Mouse (Mus musculus) MN1 (cell line): Measurements from ENCODE around the gene Dop1b.
"Not testable (repeated sequence)": the region's sequence is repeated elsewhere in the genome, so short reads cannot be mapped to it uniquely, and the experiment has no call there.

ENCODE experiments used
- DNase-seq: peaks from one replicate; pipeline ENCODE4 v3.0.0-alpha.2; 2016; ENCODE audit warnings: low spot score

Dop1b gene

GRCm38 (mm10) chr16:93797021-93797840, 85.5 kb downstream of the Dop1b start:
- no peak for DNase-seq

DNA sequence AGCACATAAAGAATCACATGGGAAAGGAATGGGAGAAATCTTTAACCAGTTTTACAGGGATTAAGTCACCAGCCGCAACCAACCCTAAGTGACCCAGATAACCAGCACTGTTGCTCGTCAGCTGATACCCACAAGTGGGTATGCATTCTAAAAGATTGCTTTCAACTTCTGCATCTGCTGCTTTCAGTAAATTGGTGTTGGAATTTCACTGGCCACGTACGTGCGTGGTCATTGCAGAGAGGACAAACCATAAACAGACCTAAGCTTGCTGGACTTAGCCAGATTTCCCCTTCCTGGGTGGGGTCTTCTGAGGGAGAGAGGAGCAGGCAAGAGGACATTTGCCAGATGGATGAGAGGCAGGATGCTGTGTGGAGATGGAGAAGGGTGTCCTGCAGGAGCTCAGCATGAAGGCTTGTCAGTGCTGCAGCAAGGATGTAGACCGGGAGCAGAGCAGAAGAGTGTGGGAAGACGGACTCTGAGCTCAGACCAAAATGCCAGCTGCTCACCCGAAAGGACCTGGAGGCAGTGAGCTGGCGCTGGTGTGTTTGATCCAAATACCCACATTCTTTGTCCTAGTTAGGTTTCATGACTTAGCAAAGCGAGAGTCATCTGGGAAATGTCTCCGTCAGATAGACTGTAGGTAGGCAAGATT, 86.3 kb downstream of the Dop1b start:
- DNase-seq: no peak

DNA sequence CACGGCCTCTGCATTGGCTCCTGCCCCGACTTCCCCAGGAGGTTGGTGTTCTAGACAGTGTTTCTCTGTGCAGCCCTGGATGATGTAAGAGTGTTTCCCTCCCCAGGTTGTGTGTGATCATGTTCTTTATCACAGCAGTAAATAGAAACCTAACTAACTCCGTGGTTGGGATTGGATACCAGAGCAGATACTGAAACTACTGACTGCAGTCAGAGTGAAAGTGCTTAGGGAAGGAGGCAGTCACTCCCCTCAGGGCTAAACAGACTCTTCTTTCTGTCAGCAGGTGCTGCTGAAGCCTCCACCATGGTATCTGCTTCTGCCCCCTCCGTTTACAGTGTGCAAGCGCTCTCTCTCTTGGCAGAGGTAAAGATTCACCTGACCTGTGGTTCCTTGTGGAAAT, 86.9 kb downstream of the Dop1b start:
- DNase-seq: no peak

- DNase-seq: no peak
Measured at GRCm38 (mm10) chr16:93799071-93799470, 87.4 kb downstream of the Dop1b start.

GRCm38 (mm10) chr16:93799936-93800335, 88.2 kb downstream of the Dop1b start:
- no peak for DNase-seq

DNA sequence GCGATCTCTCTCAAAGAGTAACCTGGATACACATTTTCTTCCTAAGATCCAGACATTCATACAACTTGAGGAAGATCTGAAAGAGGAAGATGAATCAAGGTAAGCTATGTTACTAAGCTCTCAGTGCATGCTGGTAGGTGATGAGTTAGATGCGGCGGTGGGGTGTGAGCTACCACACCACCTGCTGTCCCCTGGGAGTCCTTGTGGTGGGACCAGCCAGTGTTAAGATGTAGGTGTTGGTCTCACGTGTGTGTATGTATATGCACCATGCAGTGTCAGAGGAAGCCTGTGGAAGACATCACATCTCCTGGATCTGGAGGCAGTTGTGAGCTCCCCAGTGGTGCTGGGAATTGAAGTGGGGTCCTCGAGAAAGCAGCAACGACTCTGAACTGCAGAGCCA, 95.5 kb downstream of the Dop1b start:
- no peak for DNase-seq

DNA sequence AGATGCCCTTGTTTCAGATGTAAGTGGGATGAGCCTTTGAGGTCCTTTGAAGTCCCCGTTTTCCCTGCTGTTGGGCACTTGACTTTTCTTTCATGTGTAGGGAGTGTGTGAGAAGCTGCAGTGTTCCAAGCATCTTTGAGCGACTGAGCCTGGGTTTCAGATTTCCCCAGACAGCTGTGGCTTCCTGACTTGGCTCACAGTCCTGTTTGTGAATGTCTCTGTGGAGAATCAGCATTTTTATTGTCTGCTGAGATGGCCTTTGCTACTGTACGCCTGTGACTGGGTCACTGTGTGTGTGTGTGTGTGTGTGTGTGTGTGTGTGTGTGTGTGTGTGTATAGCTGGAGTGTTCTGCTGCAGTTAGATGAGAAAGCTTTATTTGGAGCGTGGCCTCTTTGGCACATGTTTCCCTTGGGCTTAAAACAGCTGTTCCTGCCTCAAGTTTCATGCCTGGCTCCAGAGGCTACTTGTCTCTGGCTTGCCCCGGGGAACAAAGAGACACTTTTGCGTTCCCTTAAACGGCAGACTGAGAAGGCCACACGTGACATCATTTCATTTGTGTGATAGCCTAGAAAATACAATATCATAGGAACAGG, 96.4 kb downstream of the Dop1b start:
- no peak for DNase-seq

- peak; percentile 48 for DNase-seq
Measured at GRCm38 (mm10) chr16:93815856-93816736, 104.4 kb downstream of the Dop1b start.

DNA sequence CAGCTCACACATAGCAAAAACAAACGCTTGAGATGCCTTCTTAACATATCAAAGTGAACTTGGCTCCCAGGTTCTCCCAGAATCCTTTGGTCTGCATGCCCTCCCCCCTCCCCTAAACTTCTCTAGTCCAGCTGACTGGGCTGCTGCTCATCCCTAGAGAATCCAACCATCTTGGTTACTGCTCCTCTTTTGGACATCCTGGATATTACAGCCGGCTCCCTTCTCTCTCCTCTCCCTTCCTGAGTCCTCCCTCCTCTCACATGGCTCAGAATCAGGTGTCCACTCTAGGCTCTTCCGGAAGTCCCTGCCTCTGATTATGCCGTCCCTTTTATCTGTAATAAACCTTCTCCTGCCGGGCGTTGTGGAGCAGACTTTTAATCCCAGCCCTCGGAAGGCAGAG, 105.2 kb downstream of the Dop1b start:
- peak; percentile 80 for DNase-seq

- DNase-seq: no peak
Measured at GRCm38 (mm10) chr16:93817371-93817770, 105.7 kb downstream of the Dop1b start.

GRCm38 (mm10) chr16:93818691-93819324, 107.1 kb downstream of the Dop1b start:
- DNase-seq: no peak

DNA sequence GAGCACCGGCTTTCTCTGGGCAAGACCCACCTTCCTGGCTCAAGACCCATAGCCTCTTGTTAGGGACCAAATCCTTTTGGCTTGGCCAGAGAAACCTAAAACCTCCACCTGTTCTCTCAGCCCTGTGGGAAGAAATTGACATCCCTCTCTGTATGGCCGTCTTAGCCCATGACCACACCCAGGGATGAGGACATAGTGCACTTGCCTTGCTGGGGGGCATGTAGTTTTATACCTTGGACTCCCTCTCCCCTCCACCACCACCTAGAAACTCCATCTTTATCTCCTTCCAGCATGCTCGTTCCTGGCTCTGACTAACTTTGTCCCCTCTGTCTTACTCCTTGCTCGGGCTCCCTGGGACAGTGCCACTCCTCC, 107.6 kb downstream of the Dop1b start:
- no peak for DNase-seq

DNA sequence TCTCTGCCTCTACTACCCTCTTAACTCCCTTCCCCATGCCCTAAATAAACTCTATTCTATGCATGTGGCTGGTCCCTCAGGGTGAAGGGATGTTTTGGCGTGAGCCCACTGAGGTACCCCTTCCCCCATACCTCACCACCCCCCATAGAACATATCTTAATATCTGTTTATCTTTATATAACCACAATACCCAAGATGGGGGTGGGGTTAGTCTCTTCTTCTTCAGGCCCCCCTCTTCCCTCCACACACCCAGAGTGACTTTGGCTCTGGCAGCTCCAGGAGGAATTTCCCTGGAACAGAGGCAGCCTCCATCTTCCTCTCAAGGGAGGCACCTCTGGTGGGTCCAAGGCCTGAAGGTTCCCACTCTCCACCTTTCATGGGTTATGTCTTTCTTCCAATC, 108.3 kb downstream of the Dop1b start:
- DNase-seq: no peak

DNA sequence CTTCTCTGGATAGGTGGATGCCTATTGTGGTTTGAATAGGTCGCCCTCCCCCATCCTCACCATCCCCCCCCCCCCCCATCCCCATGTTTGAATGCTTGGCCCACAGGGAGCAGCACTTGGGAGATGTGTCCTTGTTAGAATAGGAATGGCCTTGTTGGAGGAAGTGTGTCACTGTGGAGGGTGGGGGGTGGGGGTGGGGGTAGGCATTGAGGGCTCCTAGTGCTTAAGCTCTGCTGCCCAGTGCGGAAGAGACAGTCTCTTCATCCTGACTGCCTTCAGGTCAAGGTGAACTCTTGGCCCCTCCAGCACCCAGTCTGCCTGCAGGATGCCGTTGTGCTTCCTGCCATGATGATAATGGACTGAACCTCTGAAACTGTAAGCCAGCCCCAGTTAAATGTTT, 110.0 kb downstream of the Dop1b start:
- no peak for DNase-seq

DNA sequence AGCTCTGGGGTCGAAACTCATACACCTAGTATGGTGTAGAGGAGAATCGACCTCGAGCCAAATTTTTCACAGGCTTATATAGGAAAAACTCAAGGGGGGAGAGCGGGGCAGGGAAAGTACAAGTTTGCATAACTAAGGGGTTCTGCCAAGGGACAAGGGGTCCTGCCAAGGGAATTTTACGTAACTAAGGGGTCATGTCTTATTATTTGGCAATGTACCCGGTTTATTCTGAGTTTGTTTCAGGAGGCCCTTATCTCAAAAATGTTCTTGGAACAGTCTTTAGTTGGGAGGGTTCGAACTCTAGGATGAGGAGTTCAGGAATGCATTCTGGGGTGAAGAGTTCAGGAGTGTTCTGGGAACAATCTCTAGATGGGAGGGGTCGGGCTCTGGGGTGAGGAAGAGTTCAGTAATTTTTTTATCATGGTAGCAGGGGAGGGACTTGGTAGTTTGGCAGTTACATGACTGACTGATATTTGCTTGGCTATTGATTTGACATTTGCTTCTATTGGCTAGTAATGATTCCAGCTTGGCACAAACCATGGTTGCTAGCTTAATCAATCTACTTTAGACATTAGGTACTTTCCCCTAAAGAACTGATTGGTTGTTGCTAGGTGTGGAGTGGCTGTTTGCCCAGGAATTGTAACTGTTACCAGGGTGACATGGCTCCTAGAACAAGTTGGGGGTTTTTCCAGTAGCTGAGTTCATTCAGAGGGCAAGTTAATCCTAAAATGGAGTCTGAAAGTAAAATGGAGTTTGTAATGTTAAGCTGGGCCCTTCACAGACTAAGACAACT, 110.9 kb downstream of the Dop1b start:
- DNase-seq: not testable (repeated sequence)

GRCm38 (mm10) chr16:93824799-93825198, 113.1 kb downstream of the Dop1b start:
- no peak for DNase-seq

DNA sequence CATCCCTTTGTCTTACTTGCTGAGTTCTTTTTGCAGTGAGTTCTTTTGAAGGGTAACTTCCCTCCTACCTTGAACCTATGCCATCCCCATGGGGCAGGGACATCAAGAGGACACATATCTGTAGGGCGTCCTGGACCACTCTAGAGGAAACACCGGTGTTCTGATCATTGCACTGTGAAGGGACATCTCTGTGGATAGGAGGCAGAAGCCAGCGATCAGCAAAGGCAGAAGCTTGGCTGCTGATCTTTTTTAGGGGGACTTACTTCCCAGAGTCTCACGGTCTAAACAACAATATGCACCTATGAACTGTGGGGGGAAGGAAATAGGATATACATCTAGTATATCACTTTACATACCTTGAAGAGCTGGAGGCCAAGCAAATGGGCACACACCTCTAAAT, 113.8 kb downstream of the Dop1b start:
- DNase-seq: no peak

GRCm38 (mm10) chr16:93826054-93826453, 114.3 kb downstream of the Dop1b start:
- no peak for DNase-seq

- not testable (repeated sequence) for DNase-seq
Measured at GRCm38 (mm10) chr16:93826478-93826877, 114.8 kb downstream of the Dop1b start.

DNA sequence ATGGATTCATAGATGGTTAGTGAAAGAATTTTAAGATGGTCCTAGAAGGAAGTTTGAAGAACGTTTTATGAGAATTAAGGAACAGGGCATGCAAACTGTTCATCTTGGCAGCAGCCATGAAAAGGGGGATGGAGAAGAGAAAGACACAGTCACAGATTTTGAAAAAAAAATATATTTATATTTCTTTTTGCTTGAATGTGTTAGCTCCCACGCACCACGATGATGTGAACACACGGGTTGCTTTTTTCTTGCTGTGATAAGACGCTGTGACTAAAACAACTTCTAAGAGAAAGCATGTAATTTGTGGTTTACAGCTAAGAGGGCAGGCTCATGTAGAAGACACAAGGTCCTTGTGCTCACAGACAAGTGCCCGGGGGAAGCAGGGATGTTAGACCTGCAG, 115.2 kb downstream of the Dop1b start:
- DNase-seq: no peak

DNA sequence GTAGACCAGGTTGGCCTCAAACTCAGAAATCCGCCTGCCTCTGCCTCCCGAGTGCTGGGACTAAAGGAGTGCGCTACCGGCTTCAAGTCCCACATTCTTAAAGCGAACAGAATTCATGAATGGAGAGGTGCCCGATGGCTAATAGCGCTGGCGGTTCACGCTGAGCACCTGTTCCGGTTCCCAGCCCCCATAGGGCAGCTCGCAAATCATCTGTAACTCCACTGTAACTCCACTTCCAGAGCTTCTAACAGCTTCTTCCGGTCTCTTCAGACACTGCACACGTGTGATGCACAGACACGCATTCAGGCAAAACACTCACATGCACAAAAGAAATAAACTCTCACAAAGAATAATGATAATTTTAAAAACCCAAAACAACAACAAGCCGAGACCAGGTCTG, 117.8 kb downstream of the Dop1b start:
- no peak for DNase-seq
